Mouse (Mus musculus): ENCODE data around the gene Rpl11.

DNA sequence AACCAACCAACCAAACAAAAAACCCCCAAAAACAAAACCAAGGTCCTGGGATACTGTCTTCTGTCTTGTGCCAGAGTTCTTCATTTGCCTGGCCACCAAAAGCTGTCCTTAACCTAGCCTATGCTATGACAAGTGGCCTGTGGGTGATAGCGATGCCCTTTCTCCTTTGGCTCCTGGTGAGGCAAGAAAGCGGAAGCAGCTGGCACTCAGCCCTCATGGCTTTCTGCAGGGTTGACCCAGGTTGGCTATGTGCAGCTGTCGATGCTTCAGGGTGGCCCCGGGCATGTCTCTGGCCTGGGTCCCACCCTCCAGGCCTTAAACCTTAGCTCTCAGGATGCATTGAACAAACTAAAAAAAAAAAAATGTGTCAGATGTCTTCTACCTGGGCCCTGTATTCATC, 38.1 kb upstream of the Rpl11 start:
- TF ChIP-seq CTCF (IDR thresholded peaks at IDR 0.05; ENCODE audit: low read depth) (no peak), EP300 (IDR thresholded peaks at IDR 0.05; ENCODE audit: low read depth) (no peak)

Measured in liver, embryonic 14.5 days (tissue).